Mouse (Mus musculus): ENCODE measurements around the gene Slc6a13.

DNA sequence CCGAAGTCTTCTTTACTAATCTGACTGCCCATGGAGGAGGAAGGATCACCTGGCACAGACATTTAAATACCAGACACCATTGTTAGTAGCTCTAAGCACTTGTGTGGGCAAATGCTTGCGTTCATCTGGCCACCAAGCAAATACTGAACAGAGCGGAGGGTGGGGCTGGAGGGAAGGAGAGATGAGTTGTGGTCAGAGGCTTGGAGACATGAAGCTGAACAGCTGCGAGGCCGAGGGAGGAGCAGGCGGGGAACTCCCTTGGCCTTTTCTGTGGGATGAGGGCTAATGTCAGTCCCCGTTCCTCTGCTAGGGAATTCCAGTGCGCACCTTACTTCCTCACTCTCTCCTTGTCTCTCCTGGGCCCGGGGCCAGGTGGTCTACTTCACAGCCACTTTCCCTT, 25.7 kb downstream of the Slc6a13 start:
- TF ChIP-seq CTCF (IDR thresholded peaks at IDR 0.05; ENCODE audit: control insufficient read depth, insufficient read depth, insufficient read length) (no peak), MYOG (IDR thresholded peaks at IDR 0.05; ENCODE audit: control insufficient read depth, extremely low read depth, insufficient read length) (no peak), USF1 (IDR thresholded peaks at IDR 0.05; ENCODE audit: low read depth) (no peak), MYOD1 (IDR thresholded peaks at IDR 0.05; ENCODE audit: control insufficient read depth, insufficient read length, low read depth) (no peak)

All from C2C12 (cell line).